Mouse (Mus musculus) hindbrain, embryonic 14.5 days (tissue): Measurements from ENCODE around the gene Trak2. TPM values are rescaled to one million over a fixed set of nuclear protein-coding genes. Genes with fewer than 3 reads are reported as not detected.
"Not testable (repeated sequence)": the region's sequence is repeated elsewhere in the genome, so short reads cannot be mapped to it uniquely, and the experiment has no call there.

Experiments
- ATAC-seq: fragments of 200-750 bp; cut with Nextera tagmentation; 2 replicates; pipeline ENCODE4 v1.8.0; 2017; ENCODE audit warnings: moderate number of reproducible peaks, mild to moderate bottlenecking, moderate TSS enrichment, moderate library complexity; ENCODE audit not compliant: low FRiP score
- DNase-seq: peaks from one replicate; pipeline ENCODE4 v3.0.0-alpha.2; 2015; ENCODE audit warnings: low spot score
- H3K27ac ChIP-seq: fragments of 300-500 bp; sonication (generic); 2 replicates; pipeline ENCODE4 v1.5.1; 2014; ENCODE audit warnings: mild to moderate bottlenecking, moderate library complexity
- H3K27me3 ChIP-seq: fragments of 300-500 bp; sonication (generic); 2 replicates; pipeline ENCODE4 v1.6.1; 2014; ENCODE audit warnings: mild to moderate bottlenecking, low read length, mixed read lengths; ENCODE audit not compliant: control insufficient read depth, insufficient read depth
- H3K36me3 ChIP-seq: fragments of 300-500 bp; sonication (generic); replicated peaks from 2 replicates; pipeline ENCODE4 v1.6.1; 2014; ENCODE audit not compliant: control insufficient read depth, insufficient read depth
- H3K4me1 ChIP-seq: fragments of 300-500 bp; sonication (generic); replicated peaks from 2 replicates; pipeline ENCODE4 v1.6.1; 2014; ENCODE audit warnings: antibody characterized with exemption, low read length, mixed read lengths; ENCODE audit not compliant: control insufficient read depth, insufficient read depth
- H3K4me2 ChIP-seq: fragments of 300-500 bp; sonication (generic); replicated peaks from 2 replicates; pipeline ENCODE4 v1.6.1; 2014; ENCODE audit warnings: mild to moderate bottlenecking, moderate library complexity
- H3K4me3 ChIP-seq: fragments of 300-500 bp; sonication (generic); replicated peaks from 2 replicates; pipeline ENCODE4 v1.5.1; 2014; ENCODE audit warnings: mild to moderate bottlenecking, low read length
- H3K9ac ChIP-seq: fragments of 300-500 bp; sonication (generic); 2 replicates; pipeline ENCODE4 v1.6.1; 2014
- H3K9me3 ChIP-seq: fragments of 300-500 bp; sonication (generic); 2 replicates; pipeline ENCODE4 v1.6.1; 2016; ENCODE audit warnings: low read length; ENCODE audit not compliant: control insufficient read depth
- WGBS: fragments of 180-500 bp; shearing (Covaris S2); extraction: QIAGEN DNeasy Blood & Tissue Kit; methylation state at CpG from one replicate; pipeline ENCODE4 v1.1.7; 2014; 5-methylcytosine and 5-hydroxymethylcytosine counted together
- polyA plus RNA-seq: library from polyadenylated mRNA; unstranded; fragments of >200 nt; fragmentation: Nextera tagmentation; extraction: Ambion mirVana; gene quantifications from 2 replicates; pipeline ENCODE4 v1.2.1, GENCODE M21; 2014

Trak2 gene
- polyA plus RNA-seq, 1 experiment from 2014 or later, result 18.0 TPM

- DNase-seq (peak; percentile 30), ATAC-seq (0 out of 2 replicates have a peak, but pooled peaks have one; percentile 40)
- not testable (repeated sequence) for H3K27ac ChIP-seq, H3K4me3 ChIP-seq, H3K9ac ChIP-seq, H3K4me1 ChIP-seq, H3K9me3 ChIP-seq, H3K27me3 ChIP-seq, H3K4me2 ChIP-seq
- WGBS, result 38% methylated on average over 3 of the region's 3 CpGs
- peaks cover 24% of the 10 kb centered on the region for H3K36me3 ChIP-seq
These were observed 75.7 kb downstream of the Trak2 start for GRCm38 (mm10) chr1:58897561-58897960.

- ATAC-seq, H3K4me1 ChIP-seq, H3K36me3 ChIP-seq, H3K27me3 ChIP-seq, DNase-seq, H3K9ac ChIP-seq, H3K4me3 ChIP-seq, H3K4me2 ChIP-seq, H3K9me3 ChIP-seq, H3K27ac ChIP-seq: not testable (repeated sequence)
- WGBS, result 94% methylated on average over 7 of the region's 8 CpGs
These were observed 80.8 kb downstream of the Trak2 start for GRCm38 (mm10) chr1:58892386-58892785.

- ATAC-seq, DNase-seq, H3K27ac ChIP-seq, H3K9ac ChIP-seq, H3K4me3 ChIP-seq, H3K9me3 ChIP-seq, H3K27me3 ChIP-seq, H3K4me1 ChIP-seq, H3K4me2 ChIP-seq, H3K36me3 ChIP-seq: not testable (repeated sequence)
- WGBS, result 86% methylated on average over 2 of the region's 2 CpGs
These were observed 81.6 kb downstream of the Trak2 start for GRCm38 (mm10) chr1:58891481-58892170.

GRCm38 (mm10) chr1:58890697-58891290 is 82.4 kb downstream of the Trak2 start:
- WGBS, result 86% methylated on average over 4 of the region's 5 CpGs
- not testable (repeated sequence) for H3K27ac ChIP-seq, ATAC-seq, H3K36me3 ChIP-seq, DNase-seq, H3K4me3 ChIP-seq, H3K27me3 ChIP-seq, H3K9ac ChIP-seq, H3K9me3 ChIP-seq, H3K4me1 ChIP-seq, H3K4me2 ChIP-seq

GRCm38 (mm10) chr1:58889826-58890546 is 83.2 kb downstream of the Trak2 start:
- ATAC-seq, result no peak
- WGBS, result 69% methylated on average over 5 of the region's 5 CpGs
- H3K4me3 ChIP-seq, result no peak overlapping the region

GRCm38 (mm10) chr1:58885646-58886045 is 87.6 kb downstream of the Trak2 start:
- ATAC-seq (no peak), DNase-seq (no peak)
- H3K4me3 ChIP-seq, result no peak overlapping the region
- H3K9ac ChIP-seq, result no peak overlapping the region
- 82% methylated on average over 4 of the region's 4 CpGs for WGBS
- H3K27me3 ChIP-seq, result no peaks in the 10 kb centered on the region
- no peak overlapping the region for H3K27ac ChIP-seq
- no peaks in the 10 kb centered on the region for H3K9me3 ChIP-seq
- H3K4me2 ChIP-seq, result no peak overlapping the region
- H3K36me3 ChIP-seq, result no peaks in the 10 kb centered on the region
- no peaks in the 10 kb centered on the region for H3K4me1 ChIP-seq

More at GRCm38 (mm10) chr1:58889826-58890546, 83.2 kb downstream of the Trak2 start:
- H3K4me1 ChIP-seq, result no peaks in the 10 kb centered on the region
- no peak for DNase-seq
- no peak overlapping the region for H3K4me2 ChIP-seq
- H3K9me3 ChIP-seq, result no peaks in the 10 kb centered on the region
- no peak overlapping the region for H3K9ac ChIP-seq
- no peaks in the 10 kb centered on the region for H3K27me3 ChIP-seq
- H3K27ac ChIP-seq, result no peak overlapping the region
- H3K36me3 ChIP-seq, result no peaks in the 10 kb centered on the region

GRCm38 (mm10) chr1:58883279-58883678 is 90.0 kb downstream of the Trak2 start:
- not testable (repeated sequence) for ATAC-seq, H3K4me2 ChIP-seq, H3K9me3 ChIP-seq, H3K27ac ChIP-seq, H3K4me3 ChIP-seq, H3K27me3 ChIP-seq, H3K9ac ChIP-seq, DNase-seq, H3K36me3 ChIP-seq, H3K4me1 ChIP-seq
- whole genome bisulfite sequencing, result 91% methylated on average over 9 of the region's 9 CpGs

- not testable (repeated sequence) for H3K27me3 ChIP-seq, H3K4me1 ChIP-seq, H3K9me3 ChIP-seq, H3K4me3 ChIP-seq, H3K9ac ChIP-seq, H3K36me3 ChIP-seq, H3K27ac ChIP-seq, ATAC-seq, H3K4me2 ChIP-seq, DNase-seq
- WGBS, result 79% methylated on average over 2 of the region's 2 CpGs
These were observed 93.9 kb downstream of the Trak2 start for GRCm38 (mm10) chr1:58879291-58879690.

- not testable (repeated sequence) for H3K27ac ChIP-seq, H3K4me3 ChIP-seq, H3K27me3 ChIP-seq, H3K36me3 ChIP-seq, ATAC-seq, H3K4me2 ChIP-seq, DNase-seq, H3K9ac ChIP-seq, H3K9me3 ChIP-seq, H3K4me1 ChIP-seq
- WGBS, result 91% methylated on average over 4 of the region's 4 CpGs
These were observed 96.7 kb downstream of the Trak2 start for GRCm38 (mm10) chr1:58876500-58876899.
